Mouse (Mus musculus) forebrain, embryonic 11.5 days (tissue): ENCODE measurements at regions not wholly inside any gene's neighbourhood (a gene's known extent, or its start where the extent isn't known, plus 50 kb on each side); places are given as distances from the start of the nearest gene placed in this dataset.
A peak's percentile ranks its signal among the peaks of the same experiment; 100 is the strongest.

Experiments used
- ATAC-seq: fragments of 200-750 bp; cut with Nextera tagmentation; replicated peaks from 2 replicates; pipeline ENCODE4 v1.8.0; 2017; ENCODE audit warnings: moderate TSS enrichment; ENCODE audit not compliant: low FRiP score
- DNase-seq: peaks from one replicate; pipeline ENCODE4 v3.0.0-alpha.2; 2017; ENCODE audit warnings: low spot score
- H3K27ac ChIP-seq: fragments of 300-500 bp; sonication (generic); 2 replicates; pipeline ENCODE4 v1.5.1; 2014; ENCODE audit warnings: low read depth, low read length
- H3K27me3 ChIP-seq: fragments of 300-500 bp; sonication (generic); 2 replicates; pipeline ENCODE4 v1.6.1; 2014; ENCODE audit warnings: mild to moderate bottlenecking, low read length, mixed read lengths; ENCODE audit not compliant: control insufficient read depth, insufficient read depth
- H3K36me3 ChIP-seq: fragments of 300-500 bp; sonication (generic); 2 replicates; pipeline ENCODE4 v1.6.1; 2014; ENCODE audit warnings: mild to moderate bottlenecking, low read length, moderate library complexity, mixed read lengths; ENCODE audit not compliant: control insufficient read depth, insufficient read depth
- H3K4me1 ChIP-seq: fragments of 300-500 bp; sonication (generic); replicated peaks from 2 replicates; pipeline ENCODE4 v1.6.1; 2014; ENCODE audit warnings: low read length, mixed read lengths; ENCODE audit not compliant: control insufficient read depth, insufficient read depth
- H3K4me2 ChIP-seq: fragments of 300-500 bp; sonication (generic); 2 replicates; pipeline ENCODE4 v1.6.1; 2014; ENCODE audit warnings: low read depth, mild to moderate bottlenecking, low read length, moderate library complexity, mixed read lengths; ENCODE audit not compliant: severe bottlenecking
- H3K4me3 ChIP-seq: fragments of 300-500 bp; sonication (generic); 2 replicates; pipeline ENCODE4 v1.5.1; 2014; ENCODE audit warnings: low read depth, low read length
- H3K9ac ChIP-seq: fragments of 300-500 bp; sonication (generic); 2 replicates; pipeline ENCODE4 v1.6.1; 2014; ENCODE audit warnings: low read length
- H3K9me3 ChIP-seq: fragments of 300-500 bp; sonication (generic); 2 replicates; pipeline ENCODE4 v1.6.1; 2016; ENCODE audit warnings: low read length, mixed read lengths; ENCODE audit not compliant: control insufficient read depth
- WGBS: fragments of 180-500 bp; shearing (Covaris S2); extraction: QIAGEN DNeasy Blood & Tissue Kit; methylation state at CpG from one replicate; pipeline ENCODE4 v1.1.7; 2014; 5-methylcytosine and 5-hydroxymethylcytosine counted together

DNA sequence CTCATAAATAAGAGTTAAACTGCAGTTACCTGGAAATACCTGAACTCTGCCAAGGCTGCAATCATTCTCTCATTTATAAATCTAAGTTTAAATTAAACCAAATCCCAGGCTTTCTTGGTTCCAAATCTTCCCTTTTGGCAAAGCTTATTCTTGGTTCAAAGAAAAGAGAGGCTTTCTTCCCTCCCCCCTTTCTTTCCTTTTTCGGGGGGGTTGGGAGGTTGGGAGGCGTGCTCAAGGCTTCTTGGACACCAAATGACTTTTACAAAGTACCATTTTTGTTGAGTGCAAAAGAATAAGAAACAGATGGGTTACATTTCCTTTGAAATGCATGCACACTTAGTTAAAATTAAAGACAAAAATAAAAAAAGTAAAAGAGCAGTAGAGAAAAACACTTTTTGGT lies 105.4 kb upstream of the Mroh9 start:
- Histone ChIP-seq H3K4me2 (no peak overlapping the region), H3K9ac (no peak overlapping the region), H3K9me3 (no peaks in the 10 kb centered on the region), H3K4me1 (no peaks in the 10 kb centered on the region), H3K27ac (no peak overlapping the region), H3K27me3 (no peaks in the 10 kb centered on the region), H3K4me3 (no peak overlapping the region), H3K36me3 (no peaks in the 10 kb centered on the region)
- DNase-seq (no peak), ATAC-seq (no peak)
- 78% methylated on average over 2 of the region's 2 CpGs for WGBS

DNA sequence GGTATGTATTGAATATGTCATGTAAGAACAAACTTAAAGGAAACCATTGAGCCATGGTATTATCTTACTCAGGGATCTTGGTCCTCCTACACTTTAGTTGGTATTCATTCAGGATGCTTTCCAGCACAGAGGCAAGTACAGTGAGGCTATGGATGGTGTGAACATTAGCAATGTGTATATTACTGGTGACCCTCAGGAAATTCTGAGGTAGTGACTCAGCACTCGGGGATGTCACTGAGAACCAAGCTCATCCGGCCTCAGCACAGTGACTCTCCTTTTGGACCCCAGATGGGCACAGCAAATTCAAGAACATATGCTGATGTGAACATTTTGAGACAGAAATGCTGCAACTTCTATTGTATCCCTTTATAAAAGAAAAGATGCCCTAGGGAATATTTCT lies 96.4 kb upstream of the Mroh9 start:
- Histone ChIP-seq H3K27me3 (no peaks in the 10 kb centered on the region), H3K9me3 (no peaks in the 10 kb centered on the region), H3K4me3 (no peak overlapping the region), H3K9ac (no peak overlapping the region), H3K27ac (no peak overlapping the region), H3K4me2 (no peak overlapping the region), H3K4me1 (no peaks in the 10 kb centered on the region), H3K36me3 (no peaks in the 10 kb centered on the region)
- WGBS, result 80% methylated on average over 2 of the region's 2 CpGs
- no peak for DNase-seq
- no peak for ATAC-seq

GRCm38 (mm10) chr1:163177011-163177410 lies 91.5 kb upstream of the Mroh9 start:
- Histone ChIP-seq H3K9me3 (no peaks in the 10 kb centered on the region), H3K36me3 (no peaks in the 10 kb centered on the region), H3K4me2 (no peak overlapping the region), H3K4me3 (no peak overlapping the region), H3K27ac (no peak overlapping the region), H3K4me1 (no peaks in the 10 kb centered on the region), H3K9ac (no peak overlapping the region), H3K27me3 (no peaks in the 10 kb centered on the region)
- no peak for ATAC-seq
- no peak for DNase-seq
- WGBS, result 30% methylated on average over 3 of the region's 3 CpGs

- no peak overlapping the region for H3K9ac ChIP-seq
- H3K27me3 ChIP-seq, result no peaks in the 10 kb centered on the region
- H3K4me3 ChIP-seq, result no peak overlapping the region
- no peak overlapping the region for H3K4me2 ChIP-seq
- H3K9me3 ChIP-seq, result no peaks in the 10 kb centered on the region
- DNase-seq (no peak), ATAC-seq (no peak)
- no peaks in the 10 kb centered on the region for H3K36me3 ChIP-seq
- no peak overlapping the region for H3K27ac ChIP-seq
- no peaks in the 10 kb centered on the region for H3K4me1 ChIP-seq
These were observed 81.6 kb upstream of the Mroh9 start for GRCm38 (mm10) chr1:163167051-163167450.

GRCm38 (mm10) chr1:163163636-163164035 lies 78.2 kb upstream of the Mroh9 start:
- Histone ChIP-seq H3K9ac (no peak overlapping the region), H3K4me3 (no peak overlapping the region), H3K9me3 (no peaks in the 10 kb centered on the region), H3K27ac (no peak overlapping the region), H3K27me3 (no peaks in the 10 kb centered on the region), H3K36me3 (no peaks in the 10 kb centered on the region), H3K4me2 (no peak overlapping the region), H3K4me1 (no peaks in the 10 kb centered on the region)
- 16% methylated on average over 2 of the region's 2 CpGs for WGBS
- no peak for ATAC-seq
- no peak for DNase-seq

- ATAC-seq, result no peak
- Histone ChIP-seq H3K4me2 (no peak overlapping the region), H3K4me1 (no peaks in the 10 kb centered on the region), H3K4me3 (no peak overlapping the region), H3K36me3 (no peaks in the 10 kb centered on the region), H3K9ac (no peak overlapping the region), H3K27me3 (no peaks in the 10 kb centered on the region), H3K9me3 (no peaks in the 10 kb centered on the region), H3K27ac (no peak overlapping the region)
- no peak for DNase-seq
- 67% methylated on average over 3 of the region's 3 CpGs for WGBS
These were observed 74.4 kb upstream of the Mroh9 start for GRCm38 (mm10) chr1:163159911-163160310.

DNA sequence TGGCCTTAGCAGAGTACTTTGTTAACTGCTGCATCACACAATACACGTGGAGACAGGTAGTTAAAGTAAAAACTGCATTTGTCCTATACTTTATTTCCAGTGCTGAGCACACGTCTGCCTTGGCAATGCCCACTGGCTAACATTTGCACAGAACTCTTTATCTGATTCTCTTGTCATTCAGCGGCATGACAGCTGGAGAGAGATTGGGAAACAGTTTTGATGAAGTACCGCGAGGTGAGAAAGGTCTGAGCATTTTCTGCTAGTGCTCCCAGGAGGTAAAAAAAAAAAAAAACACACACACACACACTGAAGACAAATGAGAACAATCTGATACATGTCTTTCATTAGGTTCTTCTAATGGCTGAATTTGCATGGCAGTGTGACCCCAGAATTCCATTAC lies 73.0 kb upstream of the Mroh9 start:
- no peak overlapping the region for H3K4me2 ChIP-seq
- ATAC-seq, result no peak
- DNase-seq, result no peak
- no peak overlapping the region for H3K4me3 ChIP-seq
- no peak overlapping the region for H3K27ac ChIP-seq
- WGBS, result 68% methylated on average over 5 of the region's 5 CpGs
- H3K27me3 ChIP-seq, result no peaks in the 10 kb centered on the region
- no peaks in the 10 kb centered on the region for H3K9me3 ChIP-seq
- H3K9ac ChIP-seq, result no peak overlapping the region
- no peaks in the 10 kb centered on the region for H3K4me1 ChIP-seq
- no peaks in the 10 kb centered on the region for H3K36me3 ChIP-seq

DNA sequence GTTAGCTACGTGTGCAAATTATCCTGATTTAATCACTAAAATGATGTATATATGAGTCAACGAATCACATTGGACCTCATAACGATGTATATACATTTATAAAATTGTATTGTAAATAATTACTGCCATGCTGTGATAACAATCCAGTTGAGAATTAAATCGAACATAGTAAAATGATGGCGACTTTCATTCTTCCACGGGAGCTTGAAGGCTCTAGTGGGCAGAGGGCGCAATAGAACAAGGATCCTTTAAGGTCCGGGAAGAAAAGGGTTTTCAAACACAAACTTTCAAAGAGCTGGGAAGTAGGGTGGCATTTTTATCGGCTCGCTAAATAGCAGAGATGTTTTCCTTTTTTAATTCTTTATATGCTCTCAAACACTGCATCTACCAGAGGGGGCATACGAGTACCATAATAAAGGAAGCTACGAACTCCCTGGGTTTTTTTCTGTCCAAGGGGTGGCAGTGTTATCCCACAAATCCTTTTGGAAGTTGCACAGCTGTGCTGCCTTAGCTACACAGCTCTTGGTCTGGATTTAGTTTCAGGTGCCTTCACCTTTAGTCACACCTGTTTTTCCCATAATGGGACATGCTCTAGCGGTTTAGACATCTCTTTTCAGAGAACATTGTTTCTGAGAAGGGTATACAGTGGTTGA lies 64.9 kb upstream of the Mroh9 start:
- Histone ChIP-seq H3K27ac (no peak overlapping the region), H3K9ac (no peak overlapping the region; the same call in 1 of the 2 replicates), H3K4me1 (no peaks in the 10 kb centered on the region), H3K4me2 (peak overlapping the region; percentile 32; the same call in 1 of the 2 replicates), H3K4me3 (no peak overlapping the region), H3K27me3 (no peaks in the 10 kb centered on the region), H3K9me3 (no peaks in the 10 kb centered on the region), H3K36me3 (no peaks in the 10 kb centered on the region)
- peak; percentile 83 for ATAC-seq
- 35% methylated on average over 13 of the region's 13 CpGs for WGBS
- peak; percentile 71 for DNase-seq

- Histone ChIP-seq H3K9ac (no peak overlapping the region), H3K27ac (no peak overlapping the region), H3K4me3 (no peak overlapping the region), H3K4me1 (no peaks in the 10 kb centered on the region), H3K9me3 (no peaks in the 10 kb centered on the region), H3K4me2 (no peak overlapping the region), H3K36me3 (no peaks in the 10 kb centered on the region), H3K27me3 (no peaks in the 10 kb centered on the region)
- WGBS, result 68% methylated on average over 1 of the region's 1 CpGs
- no peak for DNase-seq
- ATAC-seq, result no peak
These were observed 61.2 kb upstream of the Mroh9 start for GRCm38 (mm10) chr1:163146641-163147040.
